Mouse (Mus musculus): ENCODE measurements around the gene Zdhhc21.

Zdhhc21 gene

GRCm38 (mm10) chr4:82864974-82865699 lies 5.4 kb upstream of the Zdhhc21 start:
- no peak for DNase-seq (ENCODE audit: low spot score)

- DNase-seq (ENCODE audit: low spot score): no peak
Measured at GRCm38 (mm10) chr4:82863316-82863715, 3.6 kb upstream of the Zdhhc21 start.

DNA sequence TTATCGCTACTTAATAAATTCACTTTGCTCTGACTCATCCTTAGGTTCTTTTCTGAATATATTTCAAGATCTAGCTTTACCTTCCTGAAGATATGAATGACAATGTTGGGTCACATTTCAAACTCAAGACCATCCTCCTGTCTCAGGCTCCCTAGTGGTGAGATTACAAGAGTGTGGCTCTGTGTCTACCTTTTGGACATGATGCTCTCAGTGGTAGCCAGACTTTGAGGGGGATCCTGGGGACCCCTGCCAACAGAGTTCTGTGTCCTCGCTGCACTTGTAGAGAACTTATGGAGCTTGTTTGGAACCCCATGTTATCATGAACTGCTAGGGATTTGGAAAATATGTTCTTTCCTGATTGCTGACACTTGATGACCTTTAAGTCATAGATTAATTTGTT lies 1.7 kb upstream of the Zdhhc21 start:
- DNase-seq (ENCODE audit: low spot score): no peak

- DNase-seq (ENCODE audit: low spot score): no peak
Measured at GRCm38 (mm10) chr4:82860566-82860965, 808 bp upstream of the Zdhhc21 start.

DNA sequence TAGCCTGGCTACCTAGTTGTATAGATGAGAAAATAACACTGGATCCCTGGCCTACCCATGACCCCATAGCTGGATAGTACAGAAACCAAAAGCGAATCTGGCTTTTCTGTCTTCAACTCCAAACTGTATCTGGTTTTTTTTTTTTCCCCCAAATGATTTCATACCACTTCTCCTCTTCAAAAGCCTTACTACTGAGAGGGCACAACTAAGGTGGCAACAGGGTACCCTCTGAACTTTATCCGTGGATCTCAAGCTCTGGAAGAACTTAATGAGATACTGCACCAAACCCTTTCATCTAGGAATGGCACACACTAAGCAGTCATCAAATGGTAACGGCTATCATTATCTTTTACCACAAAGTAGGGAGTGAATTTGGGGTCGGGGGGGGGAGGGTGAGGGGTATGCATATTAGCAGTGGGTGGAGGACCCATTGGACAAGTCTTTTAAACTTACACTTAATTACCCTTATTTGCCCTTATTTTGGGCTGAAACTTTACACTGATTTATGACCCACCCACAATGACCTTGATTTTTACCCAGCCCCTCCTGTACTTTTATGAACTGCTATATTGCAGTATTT lies 1.2 kb downstream of the Zdhhc21 start:
- DNase-seq (ENCODE audit: low spot score): no peak

GRCm38 (mm10) chr4:82856986-82857385 lies 2.8 kb downstream of the Zdhhc21 start:
- DNase-seq (ENCODE audit: low spot score): no peak

DNA sequence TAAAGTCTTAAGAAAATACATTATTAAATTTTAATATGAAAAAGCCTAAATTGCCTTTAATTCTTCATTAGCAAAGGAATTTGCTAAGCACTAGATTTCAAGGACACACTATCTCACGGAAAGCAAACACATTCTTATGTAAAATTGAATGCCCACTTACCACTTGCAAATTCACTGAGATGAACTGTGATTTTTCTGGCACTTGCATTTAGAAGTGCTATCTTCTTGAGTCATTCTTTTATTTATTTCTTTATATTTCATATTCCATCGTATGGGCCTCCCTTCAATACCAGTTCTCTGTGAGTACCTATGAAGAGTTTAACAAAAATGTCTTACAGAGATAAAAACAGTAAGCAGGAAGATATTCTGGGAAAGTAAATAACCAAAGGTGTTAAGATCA lies 5.9 kb downstream of the Zdhhc21 start:
- DNase-seq (ENCODE audit: low spot score): no peak

DNA sequence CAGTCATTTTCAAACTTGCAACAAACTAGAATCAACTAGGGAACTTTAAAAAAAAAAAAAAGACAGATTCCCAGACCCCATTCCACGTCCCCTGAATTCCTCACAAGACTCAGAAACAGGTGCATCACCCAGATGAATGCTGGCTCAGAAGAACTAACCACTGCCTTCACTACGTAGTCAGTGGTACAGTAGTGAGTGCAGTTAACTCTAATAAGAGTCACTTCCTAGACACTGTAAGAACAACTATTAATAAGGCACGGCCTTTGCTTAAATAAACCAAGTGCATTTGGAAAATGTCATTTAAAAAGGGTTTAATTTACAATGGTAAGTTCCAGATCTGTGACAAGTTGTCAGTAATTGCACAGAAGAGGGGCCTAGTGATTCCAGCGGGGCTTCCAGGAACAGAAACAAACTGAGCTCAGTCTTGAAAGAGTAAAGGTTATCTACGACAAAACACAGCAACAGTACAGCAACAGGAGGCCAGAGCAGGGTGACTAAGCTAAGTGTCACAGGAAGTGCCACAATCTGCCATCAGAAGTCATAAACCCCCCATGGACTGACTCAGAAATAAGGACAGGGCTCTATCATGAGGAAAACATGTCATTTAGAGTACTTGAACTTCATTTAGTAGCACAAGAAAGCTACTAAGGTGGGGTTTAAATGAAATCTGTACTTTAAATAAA lies 11.1 kb downstream of the Zdhhc21 start:
- DNase-seq (ENCODE audit: low spot score): no peak

GRCm38 (mm10) chr4:82837526-82838240 lies 22.1 kb downstream of the Zdhhc21 start:
- DNase-seq (ENCODE audit: low spot score): peak; percentile 2

DNA sequence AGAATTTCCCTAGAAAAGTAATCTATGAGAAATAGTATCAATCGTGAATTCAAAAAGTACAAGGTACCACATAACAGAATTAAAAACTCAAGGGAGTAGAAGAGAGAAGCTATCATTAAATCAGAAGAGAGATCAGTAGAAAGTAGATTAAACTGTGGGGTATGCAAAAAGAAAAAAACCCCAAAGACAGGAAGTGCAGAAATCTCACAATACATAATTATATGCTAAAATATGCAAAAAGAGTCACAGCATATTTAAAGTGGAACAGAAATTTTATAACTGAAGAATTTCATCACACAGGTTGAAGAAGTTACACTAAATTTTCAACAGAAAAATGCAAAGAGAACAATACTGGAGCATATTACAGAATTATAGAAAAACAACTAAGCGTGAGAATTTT lies 28.6 kb downstream of the Zdhhc21 start:
- no peak for DNase-seq (ENCODE audit: low spot score)

DNA sequence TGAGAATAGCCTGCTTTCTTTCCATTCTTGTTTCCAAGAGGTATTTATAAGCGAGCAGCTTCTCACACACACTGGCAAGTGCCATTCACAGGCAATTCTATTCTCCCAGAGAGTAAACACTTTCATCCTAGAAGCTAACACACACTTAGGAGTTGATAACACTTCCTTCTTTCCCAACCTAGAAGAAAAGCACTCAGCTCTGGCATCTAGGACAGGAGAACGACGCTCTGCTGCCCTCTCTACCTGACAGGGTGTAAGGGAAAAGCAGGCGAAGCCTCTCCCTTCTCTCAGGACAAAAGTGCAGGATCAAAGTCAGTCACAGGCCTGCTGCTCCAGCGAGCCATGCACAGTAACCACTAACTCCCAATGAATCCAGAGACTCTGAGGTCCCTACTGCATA lies 30.3 kb downstream of the Zdhhc21 start:
- DNase-seq (ENCODE audit: low spot score): peak; percentile 41

- no peak for DNase-seq (ENCODE audit: low spot score)
Measured at GRCm38 (mm10) chr4:82827001-82827400, 32.8 kb downstream of the Zdhhc21 start.

GRCm38 (mm10) chr4:82817833-82818232 lies 41.9 kb downstream of the Zdhhc21 start:
- DNase-seq (ENCODE audit: low spot score): no peak

- DNase-seq (ENCODE audit: low spot score): no peak
Measured at GRCm38 (mm10) chr4:82816351-82816750, 43.4 kb downstream of the Zdhhc21 start.

DNA sequence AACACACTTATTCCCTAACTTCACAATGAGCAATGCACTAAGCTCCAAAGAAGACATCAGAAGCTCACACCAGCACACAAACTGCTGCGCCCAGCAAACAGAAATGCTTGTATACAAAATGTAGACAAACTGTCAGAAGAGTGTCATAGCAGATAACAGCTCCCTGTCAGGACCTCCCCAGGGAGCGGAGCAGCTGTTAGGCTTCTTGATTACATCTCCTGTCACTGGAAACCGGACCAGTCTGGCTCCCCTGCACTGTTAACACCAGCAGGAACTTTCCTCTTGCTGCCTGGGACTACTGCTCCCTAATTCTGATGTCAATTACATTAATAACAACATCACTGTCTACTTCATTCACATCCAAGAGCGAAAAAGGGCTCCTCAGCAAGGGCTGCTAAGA lies 44.5 kb downstream of the Zdhhc21 start:
- DNase-seq (ENCODE audit: low spot score): no peak

DNA sequence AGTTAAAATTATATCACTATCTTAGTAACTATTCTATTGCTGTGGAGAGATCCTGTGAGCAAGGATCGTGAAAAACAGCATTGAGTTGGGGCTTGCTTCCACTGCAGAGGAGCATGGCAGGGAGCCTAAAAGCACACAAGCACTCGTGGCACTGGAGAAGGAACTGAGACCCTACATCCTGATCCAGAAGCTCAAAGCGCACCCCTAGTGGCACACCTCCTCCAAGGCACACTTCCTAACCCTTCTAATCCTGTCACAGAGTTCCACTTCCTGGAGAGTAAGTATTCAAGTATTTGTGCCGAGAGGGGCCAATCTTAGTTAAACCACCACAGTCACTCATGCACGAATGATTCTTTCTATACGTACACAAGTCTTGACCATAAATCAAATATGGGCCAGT lies 46.4 kb downstream of the Zdhhc21 start:
- no peak for DNase-seq (ENCODE audit: low spot score)

GRCm38 (mm10) chr4:82807811-82808210 lies 51.9 kb downstream of the Zdhhc21 start:
- DNase-seq (ENCODE audit: low spot score): no peak

- DNase-seq (ENCODE audit: low spot score): no peak
Measured at GRCm38 (mm10) chr4:82806176-82806757, 53.5 kb downstream of the Zdhhc21 start.

DNA sequence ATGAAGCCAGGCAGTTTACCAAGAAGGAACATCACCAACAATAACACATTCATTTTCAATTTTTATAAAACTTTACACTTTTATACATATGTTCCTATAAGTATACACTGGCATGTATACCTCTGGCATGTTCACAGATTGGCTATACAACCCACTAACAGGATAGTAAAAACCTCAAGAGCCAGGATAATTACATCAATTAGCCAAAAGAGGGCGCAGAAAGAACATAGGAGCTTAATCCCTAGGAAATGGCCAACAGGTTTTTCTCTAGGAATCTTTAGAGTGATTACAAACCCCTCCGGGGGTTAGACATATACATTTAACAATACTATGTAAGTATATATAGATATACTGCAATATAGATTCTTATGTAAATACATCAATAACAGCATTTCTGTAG lies 55.7 kb downstream of the Zdhhc21 start:
- DNase-seq (ENCODE audit: low spot score): peak; percentile 37

GRCm38 (mm10) chr4:82793608-82794007 lies 66.2 kb downstream of the Zdhhc21 start:
- DNase-seq (ENCODE audit: low spot score): peak; percentile 6

DNA sequence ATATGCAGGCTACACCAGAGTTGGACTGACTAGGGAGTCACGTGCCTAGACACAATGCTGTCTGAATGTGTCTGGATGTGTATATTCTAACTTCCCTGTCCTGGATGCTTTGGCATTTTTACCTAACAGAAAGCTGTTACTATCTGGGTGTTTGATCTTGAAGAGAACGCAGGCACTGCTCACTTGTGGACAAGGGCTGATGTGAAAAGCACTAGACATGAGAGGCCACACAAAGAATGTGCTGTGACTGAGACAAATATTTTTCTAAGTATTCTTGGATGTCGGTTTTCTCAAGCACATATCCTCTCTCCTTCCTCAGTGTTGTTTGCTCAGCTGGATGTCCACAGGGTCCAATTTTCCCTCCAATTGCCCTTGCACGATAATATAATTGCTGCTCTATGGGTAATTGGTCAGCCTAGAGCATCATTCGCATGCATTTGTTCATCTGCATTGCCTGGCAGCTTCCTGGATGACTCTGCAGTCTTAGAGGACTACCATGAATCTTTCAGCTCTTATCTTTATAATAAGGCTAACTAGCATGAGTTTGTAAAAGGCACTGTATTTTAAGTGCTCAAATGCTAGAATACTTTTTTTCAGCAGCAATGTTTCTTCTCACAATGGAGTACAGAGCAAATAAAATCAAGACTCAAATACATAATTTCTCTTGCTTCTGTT lies 66.7 kb downstream of the Zdhhc21 start:
- peak; percentile 9 for DNase-seq (ENCODE audit: low spot score)
